Mouse (Mus musculus): ENCODE measurements around the gene Acss2.
"Not testable (repeated sequence)": the region's sequence is repeated elsewhere in the genome, so short reads cannot be mapped to it uniquely, and the experiment has no call there.

The Acss2 gene

DNA sequence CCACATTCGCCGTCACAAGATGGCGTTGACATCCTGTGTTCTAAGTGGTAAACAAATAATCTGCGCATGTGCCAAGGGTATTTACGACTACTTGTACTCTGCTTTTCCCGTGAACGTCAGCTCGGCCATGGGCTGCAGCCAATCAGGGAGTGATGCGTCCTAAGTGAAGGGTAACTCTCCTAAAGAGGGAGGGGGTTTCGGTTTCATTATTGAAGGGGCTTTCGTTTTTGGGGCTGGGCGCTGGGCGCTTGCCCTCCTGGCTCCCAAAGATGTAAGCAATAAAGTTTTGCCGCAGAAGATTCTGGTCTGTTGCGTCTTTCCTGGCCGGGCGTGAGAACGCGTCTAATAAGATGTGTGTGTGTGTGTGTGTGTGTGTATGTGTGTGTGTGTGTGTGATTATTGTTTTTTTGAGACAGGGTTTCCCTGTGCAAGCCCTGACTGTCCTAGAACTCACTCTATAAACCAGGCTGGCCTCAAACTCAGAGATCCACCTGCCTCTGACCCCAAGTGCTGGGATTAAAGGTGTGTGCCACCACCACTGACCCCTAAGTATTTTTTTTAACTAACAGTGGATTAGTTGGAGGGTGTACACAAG, 20.8 kb downstream of the Acss2 start:
- not testable (repeated sequence) for DNase-seq (ENCODE audit: low spot score)

DNA sequence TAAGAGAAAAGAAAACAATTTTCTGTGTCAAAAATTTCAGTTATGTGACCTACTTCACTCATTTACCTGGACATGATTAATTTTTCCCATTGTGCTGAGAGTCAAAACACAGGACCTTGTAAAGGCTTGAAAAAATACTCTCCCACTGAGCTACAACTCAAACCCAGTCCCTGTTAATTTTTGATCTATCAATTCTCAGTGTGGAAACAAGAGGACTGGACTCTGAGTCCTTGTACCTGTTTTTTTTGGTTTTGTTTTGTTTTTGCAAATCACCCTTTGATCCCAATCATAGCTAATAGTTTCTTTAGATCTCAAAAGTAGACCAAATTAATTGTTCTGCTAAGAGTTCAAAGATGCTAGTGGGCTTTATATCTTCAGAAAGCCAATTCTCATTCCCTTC, 21.9 kb downstream of the Acss2 start:
- DNase-seq (ENCODE audit: low spot score): no peak

DNA sequence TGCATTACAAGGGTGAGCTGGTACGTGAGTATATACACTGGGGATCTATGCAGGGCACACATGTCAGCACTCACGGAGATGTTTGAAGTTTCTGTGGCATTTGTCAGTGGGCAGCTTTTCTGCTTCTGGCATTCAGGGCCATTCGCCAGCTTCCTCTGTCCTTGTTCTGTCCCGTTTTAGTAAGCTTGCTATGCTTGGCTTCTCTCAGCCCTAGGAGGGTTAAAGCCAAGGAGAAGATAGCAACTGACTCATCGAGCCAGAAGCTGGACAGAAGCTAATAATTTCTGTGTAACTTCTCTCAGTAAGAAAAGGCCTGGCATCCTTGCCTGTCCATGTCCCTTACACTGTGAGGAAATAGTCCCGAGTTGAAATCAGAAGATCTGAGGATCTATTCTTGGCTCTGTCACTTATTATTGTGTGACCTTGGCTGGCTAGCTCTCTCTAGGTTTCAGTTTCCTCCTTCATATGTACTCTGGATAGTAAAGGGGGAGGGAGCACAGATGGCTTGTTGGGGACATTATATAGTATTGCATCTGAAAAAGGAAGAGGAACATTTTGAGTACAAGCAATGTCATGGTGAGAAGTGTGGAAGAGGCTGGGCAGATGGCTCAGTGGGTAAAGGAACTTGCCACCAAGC, 23.2 kb downstream of the Acss2 start:
- DNase-seq (ENCODE audit: low spot score): peak; percentile 83

DNA sequence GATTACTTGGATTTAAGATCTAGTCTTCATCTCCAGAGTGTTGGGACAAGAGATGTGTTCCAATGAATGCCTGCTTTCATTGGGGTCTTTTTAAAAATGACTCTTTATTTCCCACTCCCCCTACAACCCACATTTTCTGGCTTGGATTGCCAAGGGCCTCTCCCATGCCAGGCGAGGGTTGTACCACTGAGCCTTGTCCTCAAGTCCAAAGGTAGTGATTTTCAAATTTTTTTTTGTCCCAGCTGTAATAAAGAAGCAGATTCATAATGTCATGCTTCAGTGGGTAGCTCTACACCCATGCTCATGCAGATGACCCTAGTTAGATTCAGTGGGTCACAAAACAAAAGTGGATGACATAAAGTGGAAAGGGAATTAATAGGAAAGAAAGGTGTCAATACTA, 29.2 kb downstream of the Acss2 start:
- no peak for DNase-seq (ENCODE audit: low spot score)

DNA sequence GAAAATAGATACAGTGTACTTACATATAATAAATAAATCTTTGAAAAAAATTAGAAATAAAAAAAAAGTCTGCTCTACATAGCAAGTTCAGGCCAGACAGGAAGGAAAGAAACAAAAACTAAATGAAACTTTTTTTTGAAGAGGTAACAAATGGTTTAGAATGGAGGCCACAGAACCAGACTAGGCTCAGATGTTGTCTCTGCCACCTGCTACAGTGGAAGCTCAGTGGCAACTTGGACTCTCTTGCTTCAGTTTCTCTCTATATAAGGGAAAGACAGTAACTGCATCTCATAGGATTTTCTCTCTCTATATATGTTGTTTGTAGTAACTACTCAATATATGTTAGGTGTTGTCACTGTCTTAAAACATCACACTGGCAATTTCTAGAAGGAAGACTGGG, 34.6 kb downstream of the Acss2 start:
- no peak for DNase-seq (ENCODE audit: low spot score)

DNA sequence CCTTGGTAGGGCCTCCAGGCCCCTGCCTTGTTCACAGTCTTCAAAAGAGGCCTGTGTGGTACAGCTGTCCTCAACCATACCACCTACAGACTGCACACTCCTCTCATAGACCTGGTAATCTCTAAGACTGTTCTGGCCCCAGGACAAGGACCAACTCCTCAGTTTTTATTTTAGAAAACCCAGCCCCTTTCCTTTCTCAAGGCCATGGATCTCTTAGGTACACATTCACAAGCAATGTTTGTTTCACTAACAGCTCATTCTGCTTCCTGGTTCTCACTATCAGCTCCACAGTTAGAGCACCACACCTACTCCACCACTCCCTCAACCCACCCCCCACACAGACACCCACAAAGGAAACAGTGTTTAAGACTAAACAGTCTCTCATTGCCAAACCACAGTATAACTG, 35.2 kb downstream of the Acss2 start:
- no peak for DNase-seq (ENCODE audit: low spot score)

DNA sequence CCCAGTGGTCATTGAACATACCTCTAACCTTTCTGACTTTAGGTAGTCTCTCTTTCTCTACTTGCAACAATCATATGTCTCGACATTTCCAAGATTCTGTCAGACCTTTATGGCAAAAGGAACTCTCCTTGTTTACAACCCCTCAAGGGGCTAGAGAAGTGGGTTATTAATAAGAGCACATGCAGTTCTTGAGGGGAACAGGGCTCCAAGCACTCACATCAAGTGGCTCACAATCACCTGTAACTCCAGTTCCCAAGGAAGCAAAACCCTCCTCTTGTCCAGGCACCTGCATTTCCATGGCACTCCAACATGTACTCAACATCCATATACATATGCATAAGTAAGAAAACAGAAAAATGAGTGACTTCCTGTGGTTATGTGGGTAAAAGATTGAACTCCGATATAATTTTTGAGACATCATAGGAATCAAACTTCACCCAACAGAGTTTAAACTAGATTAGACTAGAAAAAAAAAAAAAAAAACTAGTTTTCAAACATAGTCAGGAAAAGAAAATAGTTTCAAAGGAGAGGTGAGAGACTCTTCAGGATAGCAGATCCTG, 36.8 kb downstream of the Acss2 start:
- no peak for DNase-seq (ENCODE audit: low spot score)

DNA sequence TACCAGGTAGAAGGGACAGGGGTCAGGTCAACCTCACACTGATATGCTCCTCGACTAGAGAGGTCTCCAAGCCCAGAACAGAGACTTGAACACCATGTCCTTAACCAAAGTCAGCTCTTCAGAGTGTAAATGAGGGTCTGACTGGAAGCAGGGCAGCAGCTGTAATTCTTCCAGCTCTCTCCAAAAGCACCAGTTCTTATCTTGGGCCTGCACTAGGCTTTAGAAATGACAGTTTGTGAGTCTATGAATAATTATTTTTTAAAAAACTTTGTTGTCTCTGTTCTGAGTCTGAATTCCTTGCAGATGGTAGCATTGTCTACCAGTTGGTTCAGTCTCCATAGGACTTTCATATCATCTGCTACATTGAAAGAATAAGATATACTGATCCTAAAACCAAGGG, 44.5 kb downstream of the Acss2 start:
- DNase-seq (ENCODE audit: low spot score): no peak

DNA sequence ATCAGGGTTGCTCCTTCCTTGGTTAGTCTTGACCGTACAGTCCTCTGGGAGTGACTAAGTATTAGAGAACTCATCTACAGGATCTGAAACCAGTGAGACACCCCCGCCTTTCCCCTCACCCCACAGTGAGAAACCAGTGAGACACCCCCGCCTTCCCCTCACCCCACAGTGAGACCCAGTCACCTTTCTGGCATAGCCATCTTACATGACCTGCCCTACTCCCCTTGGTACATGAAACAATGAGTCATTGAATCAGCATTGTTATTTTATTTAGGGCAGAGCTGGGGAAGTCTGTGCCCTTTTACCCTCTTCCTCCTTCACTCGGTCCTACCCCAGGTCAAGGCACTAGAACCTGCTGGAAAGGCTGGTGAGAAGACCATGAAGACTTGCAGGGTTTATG, 45.2 kb downstream of the Acss2 start:
- no peak for DNase-seq (ENCODE audit: low spot score)

DNA sequence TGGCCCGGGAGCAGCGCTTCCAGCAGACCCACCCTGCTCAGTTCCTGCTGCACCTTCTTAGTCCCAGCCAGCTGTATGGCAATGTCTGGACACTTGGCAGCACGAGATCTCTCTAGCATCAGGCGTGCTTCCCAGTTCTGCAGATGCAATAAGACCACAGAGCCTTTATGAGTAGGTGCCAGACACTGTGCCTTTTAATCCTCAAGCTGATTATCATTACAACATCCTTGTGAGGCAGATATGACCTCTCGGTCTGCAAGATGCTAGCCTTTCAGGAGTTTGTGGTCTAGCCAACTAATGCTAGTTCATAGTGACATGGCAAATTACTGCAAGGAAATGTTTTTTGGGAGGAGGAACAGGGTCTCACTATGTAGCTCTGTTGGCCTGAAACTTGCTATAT, 50.0 kb downstream of the Acss2 start:
- DNase-seq (ENCODE audit: low spot score): no peak

DNA sequence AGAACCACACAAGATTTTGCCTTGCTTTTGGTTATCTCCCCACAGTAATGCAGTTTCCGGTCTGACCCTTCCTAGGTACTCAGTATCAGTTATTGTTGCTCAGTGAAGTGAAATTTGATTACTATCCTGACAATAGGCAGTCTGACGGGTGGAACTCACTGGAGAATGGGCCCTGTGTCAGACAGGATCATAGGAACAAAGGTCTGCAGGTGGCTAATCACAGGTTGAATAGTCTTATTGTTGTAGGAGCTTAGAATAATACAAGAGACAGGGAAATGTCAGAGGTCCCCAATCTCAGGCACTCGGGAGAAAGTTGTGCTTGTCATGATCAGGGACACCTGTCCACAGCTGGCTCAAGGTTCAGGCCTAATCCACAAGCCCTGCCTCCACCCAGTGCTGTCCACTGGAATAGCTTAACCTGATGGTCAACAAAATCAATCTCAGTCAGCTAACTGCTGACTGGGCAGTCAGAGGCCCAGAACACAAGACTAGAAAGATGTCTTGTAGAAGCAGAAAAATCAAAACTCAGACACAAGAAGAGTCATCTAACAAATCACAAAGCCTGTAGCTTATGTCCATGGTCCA, 51.6 kb downstream of the Acss2 start:
- DNase-seq (ENCODE audit: low spot score): no peak

DNA sequence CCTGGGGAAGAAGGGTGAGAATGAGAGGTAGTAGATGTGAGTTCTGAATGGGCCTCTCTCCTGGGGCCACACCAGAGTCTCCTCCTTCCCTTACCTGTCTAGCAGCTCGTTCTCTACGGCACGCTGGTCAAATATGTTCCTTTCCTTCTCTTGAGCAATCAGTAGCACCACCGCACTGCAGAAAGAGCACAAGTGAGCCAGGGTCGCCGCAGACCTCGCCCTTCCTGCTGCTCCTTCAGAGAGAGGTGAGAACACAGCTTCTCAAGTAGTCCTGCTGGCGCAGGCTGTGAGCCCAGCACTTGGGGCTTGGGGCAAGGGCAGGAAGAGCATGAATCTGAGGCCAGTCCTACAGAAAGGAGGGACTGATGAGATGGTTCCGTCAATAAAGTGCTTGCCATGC, 55.3 kb downstream of the Acss2 start:
- DNase-seq (ENCODE audit: low spot score): no peak

DNA sequence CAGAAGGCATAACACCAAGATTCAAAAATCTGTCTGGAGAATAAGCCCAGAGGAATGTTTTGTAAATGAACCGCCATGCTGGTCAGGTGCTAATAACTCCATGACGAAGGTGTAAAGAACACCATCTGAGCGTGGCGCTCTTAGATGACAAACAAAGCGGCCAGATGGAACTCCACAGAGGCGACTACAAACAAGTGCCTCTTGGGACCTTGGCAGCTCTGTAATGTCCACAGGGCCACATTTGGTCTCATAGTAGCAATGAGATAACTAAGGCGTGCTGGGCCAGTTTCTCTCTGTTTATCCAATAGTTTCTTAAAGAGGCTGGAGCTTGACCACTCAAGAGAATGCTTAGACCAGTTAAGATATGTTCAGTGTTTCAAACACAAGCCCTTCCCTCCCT, 56.2 kb downstream of the Acss2 start:
- no peak for DNase-seq (ENCODE audit: low spot score)

DNA sequence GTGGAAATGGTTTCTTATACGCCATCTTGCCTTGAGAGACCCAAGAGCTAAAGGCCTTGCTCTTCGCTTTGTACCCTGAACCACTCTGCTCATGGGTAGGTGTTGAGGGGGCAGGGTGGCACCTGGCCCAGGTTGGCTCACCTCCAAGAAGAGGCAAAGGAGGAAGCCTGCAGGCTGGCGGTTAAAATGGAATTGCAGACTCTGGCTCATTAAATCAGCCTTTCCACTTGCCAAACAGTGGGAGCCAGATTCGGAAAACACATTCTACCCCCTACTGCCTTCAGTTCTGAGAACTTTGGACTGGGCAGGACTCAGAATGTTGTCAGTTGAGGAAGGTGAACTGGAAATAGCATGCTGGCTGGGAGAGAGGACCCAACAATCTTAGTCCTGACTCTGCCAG, 57.0 kb downstream of the Acss2 start:
- DNase-seq (ENCODE audit: low spot score): peak; percentile 29

DNA sequence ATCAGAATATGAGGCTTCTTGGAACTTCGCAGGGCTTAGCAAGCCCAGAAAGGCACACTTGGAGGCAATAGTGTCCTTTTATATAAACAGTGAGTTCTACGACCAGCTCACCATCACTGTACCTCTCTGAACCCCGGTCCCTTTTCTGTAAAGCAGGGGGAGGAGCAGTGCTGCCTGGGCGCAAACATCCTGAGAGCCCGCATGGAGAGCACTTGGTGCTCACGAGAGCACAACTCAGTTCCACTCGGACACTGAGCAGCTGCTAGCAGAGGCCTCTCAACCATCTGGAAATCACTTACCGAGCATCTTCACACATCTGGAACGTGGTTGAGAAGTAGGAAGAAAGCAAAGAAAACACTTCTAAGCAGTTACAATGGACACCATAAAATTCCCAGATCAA, 58.9 kb downstream of the Acss2 start:
- DNase-seq (ENCODE audit: low spot score): no peak

DNA sequence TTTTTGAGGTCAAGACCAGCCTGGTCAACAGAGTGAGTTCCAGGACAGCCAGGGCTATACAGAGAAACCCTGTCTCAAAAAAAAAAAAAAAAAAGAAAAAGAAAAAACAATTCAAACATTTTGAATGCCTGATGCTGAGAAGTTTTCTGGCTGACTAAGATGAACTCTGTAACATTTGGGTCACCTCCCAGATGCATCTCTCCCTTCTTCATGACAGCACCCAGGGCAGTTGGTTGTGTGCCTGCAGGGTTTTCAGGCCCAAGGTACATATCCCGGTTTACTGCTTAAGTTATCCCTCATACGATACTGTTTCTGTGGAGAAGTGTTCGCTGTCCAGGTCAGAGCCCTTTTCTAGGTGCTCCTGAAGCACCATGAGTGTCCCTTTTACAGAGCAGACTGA, 62.6 kb downstream of the Acss2 start:
- DNase-seq (ENCODE audit: low spot score): peak; percentile 83

DNA sequence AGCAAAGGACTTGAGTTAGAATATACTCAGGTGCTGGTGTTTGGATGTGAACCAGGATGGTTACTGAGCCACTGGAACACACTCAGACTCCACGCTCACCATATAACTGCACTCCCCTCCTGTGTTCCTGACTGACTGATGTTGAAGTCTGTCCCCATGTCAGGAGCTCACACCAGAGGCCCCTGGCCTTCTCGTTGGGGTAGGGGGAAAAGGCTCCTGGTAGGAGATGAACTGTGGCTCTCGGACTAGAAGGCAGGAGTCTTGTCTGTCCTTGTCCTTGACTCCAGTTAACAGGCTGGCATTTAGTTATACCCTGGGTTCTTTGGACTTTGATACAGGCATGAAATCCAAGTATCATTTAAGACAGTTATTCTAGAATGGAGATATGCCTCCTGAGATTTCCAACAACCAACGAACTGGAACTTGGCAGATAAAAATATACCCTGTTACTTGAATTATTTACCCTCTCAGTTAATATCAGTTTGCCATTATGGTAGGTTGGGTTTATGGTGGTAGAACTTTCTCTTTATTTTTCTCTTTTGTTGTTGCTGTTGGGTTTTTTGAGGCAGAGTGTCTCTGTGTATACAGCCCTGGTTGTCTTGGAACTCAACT, 64.7 kb downstream of the Acss2 start:
- DNase-seq (ENCODE audit: low spot score): no peak

DNA sequence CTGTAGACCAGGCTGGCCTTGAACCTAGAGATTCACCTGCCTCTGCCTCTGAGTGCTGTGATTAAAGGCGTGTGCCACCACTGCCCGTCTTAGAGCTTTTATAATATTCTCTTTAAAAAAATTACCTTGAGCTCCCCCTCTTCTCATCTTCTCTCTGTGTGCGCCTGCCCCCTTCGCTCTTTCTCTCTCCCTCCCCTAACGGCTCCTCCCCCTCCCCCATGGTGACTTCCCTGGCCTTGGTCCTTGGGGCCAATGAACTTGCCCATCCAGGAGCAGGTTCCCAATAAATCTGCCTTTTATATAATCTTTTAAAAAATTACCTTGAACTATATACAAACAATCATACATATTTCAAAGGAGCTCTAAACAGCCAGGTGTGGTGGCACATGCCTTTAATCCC, 65.2 kb downstream of the Acss2 start:
- no peak for DNase-seq (ENCODE audit: low spot score)

DNA sequence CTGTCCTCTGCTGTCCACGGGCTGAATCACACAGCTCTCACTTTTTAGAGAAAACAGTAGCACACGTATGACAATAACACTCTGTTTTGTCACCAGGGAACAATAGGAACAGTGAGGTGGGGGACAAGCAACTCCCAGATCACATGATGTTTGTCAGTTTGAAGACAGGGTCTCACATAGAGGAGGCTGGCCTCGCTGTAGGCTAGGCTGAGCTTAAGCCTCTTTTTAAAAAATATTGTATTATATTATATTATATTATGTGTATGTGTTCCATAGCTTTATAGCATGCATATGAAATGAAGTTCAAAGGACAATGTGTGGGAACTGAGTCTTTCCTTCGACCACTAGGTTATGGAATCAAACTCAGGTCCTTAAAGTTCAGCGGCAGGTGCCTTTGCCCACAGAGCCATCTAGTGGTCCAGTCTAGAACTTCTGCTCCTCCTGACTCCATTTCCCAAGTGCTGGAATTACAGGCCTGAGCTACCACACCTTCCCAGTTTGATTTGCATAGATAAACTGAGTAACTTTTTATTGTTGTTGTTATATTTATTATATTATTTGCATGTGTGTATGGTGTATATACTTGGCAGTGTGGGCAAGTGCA, 66.3 kb downstream of the Acss2 start:
- peak; percentile 85 for DNase-seq (ENCODE audit: low spot score)

DNA sequence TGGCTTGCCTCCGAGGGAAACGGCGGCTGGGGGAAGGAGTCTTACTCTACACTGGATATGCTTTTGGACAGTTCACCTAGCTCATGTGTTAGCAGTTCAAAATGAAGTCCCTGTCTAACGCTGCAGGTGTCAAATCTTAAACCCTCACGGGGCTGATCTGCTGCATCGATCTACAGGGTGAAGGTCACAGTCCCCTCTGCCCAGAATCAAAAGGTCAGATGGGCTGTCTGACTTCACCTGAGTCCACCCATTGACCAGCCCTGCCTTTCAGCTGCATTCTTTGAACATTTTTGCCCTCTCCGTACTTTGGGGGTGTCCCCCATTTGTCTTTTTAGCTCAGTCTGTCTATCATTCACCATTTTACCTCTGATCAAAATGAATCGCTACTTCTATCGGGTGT, 67.3 kb downstream of the Acss2 start:
- DNase-seq (ENCODE audit: low spot score): no peak

DNA sequence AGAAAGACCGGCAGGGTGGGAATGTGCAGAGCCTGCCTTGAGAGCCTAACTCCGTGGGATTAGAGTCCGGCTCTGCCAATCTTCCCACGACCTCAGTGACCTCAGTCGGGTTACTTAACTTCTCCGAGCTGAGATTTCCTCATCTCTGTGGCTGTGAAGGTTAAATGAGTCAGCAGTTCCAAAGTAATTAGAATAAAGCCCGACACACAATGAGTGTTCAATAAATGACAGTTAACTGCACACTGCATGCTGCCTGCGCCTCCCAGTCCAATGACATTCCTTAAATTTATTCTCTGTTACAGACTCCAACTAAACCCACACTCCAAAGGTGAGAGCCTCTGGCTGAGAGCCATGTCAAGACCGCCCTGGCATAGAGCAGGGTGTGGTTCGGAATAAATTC, 67.7 kb downstream of the Acss2 start:
- DNase-seq (ENCODE audit: low spot score): no peak

DNA sequence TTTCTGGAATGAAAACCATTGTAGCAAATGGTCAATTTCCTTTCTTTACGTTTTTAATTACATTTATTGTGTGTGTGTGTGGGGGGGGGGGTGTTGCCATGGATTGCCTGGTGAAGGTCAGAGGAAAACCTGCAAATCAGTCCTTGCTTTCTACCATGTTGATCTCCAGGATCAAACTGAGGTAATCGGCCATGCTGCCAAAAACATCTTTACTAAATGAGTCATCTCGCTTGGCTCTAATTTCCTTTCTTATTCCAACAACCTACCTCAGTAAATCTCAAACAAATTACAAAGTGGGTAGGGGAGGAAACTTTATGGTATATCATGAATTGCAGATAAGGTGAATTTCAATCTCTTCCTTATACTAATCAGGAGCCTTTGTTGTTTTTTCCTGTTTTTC, 70.4 kb downstream of the Acss2 start:
- no peak for DNase-seq (ENCODE audit: low spot score)

DNA sequence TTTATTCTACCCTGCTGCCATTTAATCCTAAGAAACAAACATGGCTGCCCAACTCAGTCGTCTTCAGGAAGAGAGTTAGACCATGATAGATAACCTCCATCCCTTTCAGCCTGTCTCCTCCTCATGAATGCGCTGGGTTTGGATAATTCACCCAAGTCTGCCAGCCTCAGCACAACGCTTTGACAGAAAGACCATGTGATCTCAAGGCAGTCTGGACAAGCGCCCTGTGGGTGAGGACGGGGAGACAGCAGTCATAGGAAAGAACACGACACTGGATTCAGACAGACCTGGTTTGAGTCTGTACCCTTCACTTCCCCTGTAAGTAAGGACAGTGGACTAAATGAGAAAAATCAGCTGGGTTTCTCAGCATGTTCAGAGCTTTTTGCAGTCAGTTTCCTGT, 71.8 kb downstream of the Acss2 start:
- DNase-seq (ENCODE audit: low spot score): no peak
